In genomic region chr2:126316942-126317341, GRCm38 (mm10) we compare ENCODE assay signal across 15 mouse cellular contexts.
"Had no signal": no experiment of that assay in that cellular context is flagged by ENCODE, and none has a peak within 500 bp of the region (broad histone marks: within the 10 kb centered on the region; RNA-seq: fewer than 3 reads in every experiment).

No protein-coding gene starts in this region.

- H3K9ac ChIP-seq: kidney, embryonic 15.5 days; limb, embryonic 13.5 days; neural tube, embryonic 12.5 days; stomach, embryonic 15.5 days had no signal

- H3K4me2 ChIP-seq: kidney, embryonic 15.5 days; limb, embryonic 13.5 days; liver, embryonic 11.5 days; neural tube, embryonic 12.5 days; stomach, embryonic 15.5 days had no signal

- H3K27me3 ChIP-seq: kidney, embryonic 15.5 days; limb, embryonic 13.5 days; neural tube, embryonic 12.5 days; stomach, embryonic 15.5 days had no signal

- ATAC-seq: inflammation-experienced regulatory T-cells, adult 6 months; intestine, postnatal 0 days had no signal

- H3K27ac ChIP-seq: kidney, embryonic 15.5 days; layer of hippocampus, adult 2 months; limb, embryonic 13.5 days; midbrain, embryonic 10.5 days; neural tube, embryonic 12.5 days; stomach, embryonic 15.5 days had no signal

- H3K36me3 ChIP-seq: kidney, embryonic 15.5 days; limb, embryonic 13.5 days; midbrain, embryonic 10.5 days; neural tube, embryonic 12.5 days; stomach, embryonic 15.5 days had no signal

- H3K9me3 ChIP-seq: kidney, embryonic 15.5 days; limb, embryonic 13.5 days; midbrain, embryonic 10.5 days; neural tube, embryonic 12.5 days; stomach, embryonic 15.5 days had no signal

- H3K4me3 ChIP-seq: kidney, embryonic 15.5 days; layer of hippocampus, adult 2 months; limb, embryonic 13.5 days; midbrain, embryonic 10.5 days; neural tube, embryonic 12.5 days; stomach, embryonic 15.5 days had no signal

- DNase-seq: kidney, postnatal 4 days; left cerebral cortex, postnatal 4 days; midbrain, embryonic 14.5 days; right cerebral cortex, postnatal 14 days; thymus, adult 2 months; thymus, postnatal 25 days had no signal

- H3K4me1 ChIP-seq: kidney, embryonic 15.5 days; limb, embryonic 13.5 days; midbrain, embryonic 10.5 days; neural tube, embryonic 12.5 days; stomach, embryonic 15.5 days had no signal
